Mouse (Mus musculus): ENCODE results near the gene Ccne1. TPM values are rescaled to one million over a fixed set of nuclear protein-coding genes. Genes with fewer than 3 reads are reported as not detected.

Gene Ccne1
- polyA plus RNA-seq (2016; fragmentation: Nextera tagmentation; extraction: Ambion mirVana) = 73.4 and 75.3 TPM in 2 replicates

- H3K27me3 ChIP-seq = no peaks in the 10 kb centered on the region
- no peaks in the 10 kb centered on the region for H3K9me3 ChIP-seq
- peak within 1 kb of the TSS; percentile 91 for H3K4me2 ChIP-seq (replicated peaks)
- under 1% methylated on average over 95 of the region's 102 CpGs for WGBS
- H3K9ac ChIP-seq = peak within 1 kb of the TSS; percentile 85
- peak within 1 kb of the TSS; percentile 92 for H3K4me3 ChIP-seq
- peaks cover 7% of the 10 kb centered on the region for H3K36me3 ChIP-seq
- ATAC-seq (ENCODE audit: insufficient number of reproducible peaks, insufficient read depth, low FRiP score, low TSS enrichment) = peak; percentile 87
- H3K4me1 ChIP-seq = peaks cover 20% of the 10 kb centered on the region
- peak within 1 kb of the TSS; percentile 70 for H3K27ac ChIP-seq
Observed at GRCm38 (mm10) chr7:38107371-38108259, at the start of gene Ccne1. Gene Ccne1 (minus strand): TSS chr7:38107534.

- no peak for ATAC-seq (ENCODE audit: insufficient number of reproducible peaks, insufficient read depth, low FRiP score, low TSS enrichment)
- H3K9me3 ChIP-seq = 0 out of 2 replicates have a peak, but pooled peaks cover 3% of the 10 kb centered on the region
- H3K27me3 ChIP-seq = no peaks in the 10 kb centered on the region
- 81% methylated on average over 5 of the region's 5 CpGs for WGBS
- H3K36me3 ChIP-seq = no peaks in the 10 kb centered on the region
- H3K4me1 ChIP-seq = no peaks in the 10 kb centered on the region
- H3K4me3 ChIP-seq = no peak overlapping the region
- H3K4me2 ChIP-seq (replicated peaks) = no peak overlapping the region
- H3K9ac ChIP-seq = no peak overlapping the region
- no peak overlapping the region for H3K27ac ChIP-seq
Observed at GRCm38 (mm10) chr7:38155829-38156228, 48.5 kb upstream of the Ccne1 start.

GRCm38 (mm10) chr7:38152571-38152970 lies 45.2 kb upstream of the Ccne1 start:
- Histone ChIP-seq H3K4me3 (no peak overlapping the region), H3K9me3 (0 out of 2 replicates have a peak, but pooled peaks cover 3% of the 10 kb centered on the region), H3K36me3 (no peaks in the 10 kb centered on the region), H3K4me1 (no peaks in the 10 kb centered on the region), H3K27ac (no peak overlapping the region), H3K4me2 (replicated peaks) (no peak overlapping the region), H3K27me3 (no peaks in the 10 kb centered on the region), H3K9ac (no peak overlapping the region)
- no peak for ATAC-seq (ENCODE audit: insufficient number of reproducible peaks, insufficient read depth, low FRiP score, low TSS enrichment)
- WGBS = 83% methylated on average over 3 of the region's 3 CpGs

- WGBS = 67% methylated on average over 14 of the region's 14 CpGs
- no peak for ATAC-seq (ENCODE audit: insufficient number of reproducible peaks, insufficient read depth, low FRiP score, low TSS enrichment)
- Histone ChIP-seq H3K27ac (no peak overlapping the region), H3K4me1 (no peaks in the 10 kb centered on the region), H3K36me3 (no peaks in the 10 kb centered on the region), H3K4me2 (replicated peaks) (no peak overlapping the region), H3K27me3 (no peaks in the 10 kb centered on the region), H3K9me3 (0 out of 2 replicates have a peak, but pooled peaks cover 3% of the 10 kb centered on the region), H3K4me3 (no peak overlapping the region), H3K9ac (no peak overlapping the region)
Observed at GRCm38 (mm10) chr7:38151706-38152312, 44.5 kb upstream of the Ccne1 start.

GRCm38 (mm10) chr7:38147477-38147876 lies 40.1 kb upstream of the Ccne1 start:
- no peaks in the 10 kb centered on the region for H3K36me3 ChIP-seq
- no peak overlapping the region for H3K4me3 ChIP-seq
- ATAC-seq (ENCODE audit: insufficient number of reproducible peaks, insufficient read depth, low FRiP score, low TSS enrichment) = no peak
- H3K9me3 ChIP-seq = no peaks in the 10 kb centered on the region
- no peaks in the 10 kb centered on the region for H3K4me1 ChIP-seq
- H3K27me3 ChIP-seq = no peaks in the 10 kb centered on the region
- WGBS = 82% methylated on average over 6 of the region's 6 CpGs
- H3K4me2 ChIP-seq (replicated peaks) = no peak overlapping the region
- H3K27ac ChIP-seq = no peak overlapping the region
- no peak overlapping the region for H3K9ac ChIP-seq

GRCm38 (mm10) chr7:38141747-38142545 lies 34.6 kb upstream of the Ccne1 start:
- H3K9ac ChIP-seq = no peak overlapping the region
- H3K36me3 ChIP-seq = no peaks in the 10 kb centered on the region
- 61% methylated on average over 13 of the region's 13 CpGs for WGBS
- no peak for ATAC-seq (ENCODE audit: insufficient number of reproducible peaks, insufficient read depth, low FRiP score, low TSS enrichment)
- no peak overlapping the region for H3K4me3 ChIP-seq
- H3K27me3 ChIP-seq = no peaks in the 10 kb centered on the region
- no peaks in the 10 kb centered on the region for H3K9me3 ChIP-seq
- H3K4me1 ChIP-seq = 0 out of 2 replicates have a peak, but pooled peaks cover 8% of the 10 kb centered on the region
- H3K27ac ChIP-seq = no peak overlapping the region
- no peak overlapping the region for H3K4me2 ChIP-seq (replicated peaks)

GRCm38 (mm10) chr7:38140324-38140723 lies 33.0 kb upstream of the Ccne1 start:
- no peaks in the 10 kb centered on the region for H3K36me3 ChIP-seq

GRCm38 (mm10) chr7:38134471-38134870 lies 27.1 kb upstream of the Ccne1 start:
- Histone ChIP-seq H3K27me3 (no peaks in the 10 kb centered on the region), H3K9ac (no peak overlapping the region), H3K36me3 (no peaks in the 10 kb centered on the region), H3K9me3 (no peaks in the 10 kb centered on the region), H3K27ac (no peak overlapping the region), H3K4me1 (peaks cover 9% of the 10 kb centered on the region; the same call in 1 of the 2 replicates), H3K4me3 (no peak overlapping the region), H3K4me2 (replicated peaks) (no peak overlapping the region)
- WGBS = 90% methylated on average over 5 of the region's 5 CpGs
- no peak for ATAC-seq (ENCODE audit: insufficient number of reproducible peaks, insufficient read depth, low FRiP score, low TSS enrichment)

More at GRCm38 (mm10) chr7:38140324-38140723, 33.0 kb upstream of the Ccne1 start:
- Histone ChIP-seq H3K9me3 (no peaks in the 10 kb centered on the region), H3K27me3 (no peaks in the 10 kb centered on the region), H3K27ac (no peak overlapping the region), H3K9ac (no peak overlapping the region), H3K4me1 (0 out of 2 replicates have a peak, but pooled peaks cover 8% of the 10 kb centered on the region), H3K4me3 (no peak overlapping the region), H3K4me2 (replicated peaks) (no peak overlapping the region)
- ATAC-seq (ENCODE audit: insufficient number of reproducible peaks, insufficient read depth, low FRiP score, low TSS enrichment) = 0 out of 2 replicates have a peak, but pooled peaks have one; percentile 19
- WGBS = 36% methylated on average over 9 of the region's 9 CpGs

GRCm38 (mm10) chr7:38131186-38131585 lies 23.9 kb upstream of the Ccne1 start:
- no peaks in the 10 kb centered on the region for H3K27me3 ChIP-seq
- H3K4me1 ChIP-seq = peaks cover 12% of the 10 kb centered on the region; the same call in 1 of the 2 replicates
- no peak for ATAC-seq (ENCODE audit: insufficient number of reproducible peaks, insufficient read depth, low FRiP score, low TSS enrichment)
- H3K9me3 ChIP-seq = no peaks in the 10 kb centered on the region
- H3K9ac ChIP-seq = no peak overlapping the region
- no peak overlapping the region for H3K4me3 ChIP-seq
- no peaks in the 10 kb centered on the region for H3K36me3 ChIP-seq
- H3K4me2 ChIP-seq (replicated peaks) = no peak overlapping the region
- 31% methylated on average over 5 of the region's 5 CpGs for WGBS
- H3K27ac ChIP-seq = no peak overlapping the region

GRCm38 (mm10) chr7:38129986-38130729 lies 22.8 kb upstream of the Ccne1 start:
- no peak for ATAC-seq (ENCODE audit: insufficient number of reproducible peaks, insufficient read depth, low FRiP score, low TSS enrichment)
- Histone ChIP-seq H3K9me3 (no peaks in the 10 kb centered on the region), H3K9ac (no peak overlapping the region), H3K27me3 (no peaks in the 10 kb centered on the region), H3K4me1 (peaks cover 12% of the 10 kb centered on the region; the same call in 1 of the 2 replicates), H3K27ac (0 out of 2 replicates have a peak overlapping the region, but pooled peaks have one; percentile 11), H3K4me3 (no peak overlapping the region), H3K36me3 (no peaks in the 10 kb centered on the region), H3K4me2 (replicated peaks) (no peak overlapping the region)
- 50% methylated on average over 26 of the region's 26 CpGs for WGBS

- Histone ChIP-seq H3K4me1 (peaks cover 12% of the 10 kb centered on the region; the same call in 1 of the 2 replicates), H3K36me3 (no peaks in the 10 kb centered on the region), H3K9ac (no peak overlapping the region), H3K9me3 (no peaks in the 10 kb centered on the region), H3K4me3 (no peak overlapping the region), H3K27me3 (no peaks in the 10 kb centered on the region), H3K4me2 (replicated peaks) (no peak overlapping the region), H3K27ac (no peak overlapping the region)
- 76% methylated on average over 6 of the region's 6 CpGs for WGBS
- ATAC-seq (ENCODE audit: insufficient number of reproducible peaks, insufficient read depth, low FRiP score, low TSS enrichment) = no peak
Observed at GRCm38 (mm10) chr7:38129491-38129890, 22.2 kb upstream of the Ccne1 start.
